Mouse (Mus musculus) heart, postnatal 0 days (tissue): ENCODE measurements around the gene Palld.

Source experiments
- CTCF ChIP-seq: IDR thresholded peaks from 2 replicates; pipeline ENCODE4 v1.5.1; 2016; ENCODE audit warnings: antibody characterized with exemption, control low read depth, low read depth
- EP300 ChIP-seq: IDR thresholded peaks from 2 replicates; pipeline ENCODE4 v1.6.1; 2016; ENCODE audit warnings: antibody characterized with exemption, low read depth

- TF ChIP-seq CTCF = no peak
- no peak for TF ChIP-seq EP300
These were observed 276.1 kb downstream of the Palld start for GRCm38 (mm10) chr8:61626246-61626952.
